Mouse (Mus musculus) heart, embryonic 13.5 days (tissue): ENCODE measurements around the gene Dclk1. TPM values are rescaled to one million over a fixed set of nuclear protein-coding genes. Genes with fewer than 3 reads are reported as not detected.

ENCODE experiments used
- ATAC-seq: fragments of 200-750 bp; cut with Nextera tagmentation; 2 replicates; pipeline ENCODE4 v1.8.0; 2017; ENCODE audit warnings: moderate TSS enrichment; ENCODE audit not compliant: insufficient number of reproducible peaks, low FRiP score, low TSS enrichment; ENCODE audit errors: extremely low read depth
- H3K27ac ChIP-seq: fragments of 300-500 bp; sonication (generic); replicated peaks from 2 replicates; pipeline ENCODE4 v1.5.1; 2015; ENCODE audit warnings: moderate library complexity, mild to moderate bottlenecking, inconsistent platforms
- H3K27me3 ChIP-seq: fragments of 300-500 bp; sonication (generic); replicated peaks from 2 replicates; pipeline ENCODE4 v1.6.1; 2015; ENCODE audit warnings: mild to moderate bottlenecking, inconsistent platforms
- H3K36me3 ChIP-seq: fragments of 300-500 bp; sonication (generic); 2 replicates; pipeline ENCODE4 v1.6.1; 2015; ENCODE audit warnings: mild to moderate bottlenecking, inconsistent platforms
- H3K4me1 ChIP-seq: fragments of 300-500 bp; sonication (generic); 2 replicates; pipeline ENCODE4 v1.6.1; 2015; ENCODE audit warnings: inconsistent platforms
- H3K4me2 ChIP-seq: fragments of 300-500 bp; sonication (generic); 2 replicates; pipeline ENCODE4 v1.6.1; 2015; ENCODE audit warnings: inconsistent platforms, mild to moderate bottlenecking, moderate library complexity
- H3K4me3 ChIP-seq: fragments of 300-500 bp; sonication (generic); 2 replicates; pipeline ENCODE4 v1.5.1; 2015; ENCODE audit warnings: moderate library complexity, mild to moderate bottlenecking, inconsistent platforms
- H3K9ac ChIP-seq: fragments of 300-500 bp; sonication (generic); 2 replicates; pipeline ENCODE4 v1.6.1; 2015; ENCODE audit warnings: inconsistent platforms, mild to moderate bottlenecking, moderate library complexity
- H3K9me3 ChIP-seq: fragments of 300-500 bp; sonication (generic); 2 replicates; pipeline ENCODE4 v1.6.1; 2016; ENCODE audit warnings: inconsistent platforms
- WGBS: fragments of 180-500 bp; shearing (Covaris S2); methylation state at CpG from one replicate; pipeline ENCODE4 v1.1.7; 2015; ENCODE audit warnings: mixed read lengths; 5-methylcytosine and 5-hydroxymethylcytosine counted together
- polyA plus RNA-seq: library from polyadenylated mRNA; unstranded; fragments of >200 nt; fragmentation: Nextera tagmentation; extraction: Ambion mirVana; gene quantifications from 2 replicates; pipeline ENCODE4 v1.2.1, GENCODE M21; 2015

Gene Dclk1
- polyA plus RNA-seq, 1 experiment from 2014 or later = 8.2 TPM

DNA sequence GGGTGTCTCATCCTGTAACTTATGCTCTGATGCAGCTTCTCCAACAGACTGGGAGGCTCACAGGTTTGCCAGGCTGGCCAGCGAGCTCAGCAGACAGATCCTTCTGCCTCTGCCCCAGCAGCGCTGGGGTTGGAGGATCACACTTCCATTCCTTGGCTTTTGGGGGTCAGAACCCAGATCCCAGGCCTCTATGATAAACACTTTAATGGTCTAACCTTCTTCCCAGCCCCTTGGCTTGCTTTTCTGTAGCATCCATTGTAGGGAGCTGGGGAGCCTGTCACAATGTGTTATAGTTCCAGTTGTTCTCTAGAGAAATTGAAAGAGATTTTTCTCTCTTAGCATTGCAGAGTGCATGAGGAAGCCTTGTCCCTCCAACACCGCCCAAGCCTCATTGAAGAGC, 328.9 kb downstream of the Dclk1 start:
- H3K9me3 ChIP-seq = 0 out of 2 replicates have a peak, but pooled peaks cover 5% of the 10 kb centered on the region
- ATAC-seq = no peak
- WGBS = 73% methylated on average over 3 of the region's 3 CpGs
- H3K4me2 ChIP-seq = no peak overlapping the region
- H3K9ac ChIP-seq = no peak overlapping the region
- H3K27ac ChIP-seq = no peak overlapping the region
- no peaks in the 10 kb centered on the region for H3K27me3 ChIP-seq
- no peaks in the 10 kb centered on the region for H3K4me1 ChIP-seq
- no peak overlapping the region for H3K4me3 ChIP-seq
- no peaks in the 10 kb centered on the region for H3K36me3 ChIP-seq

DNA sequence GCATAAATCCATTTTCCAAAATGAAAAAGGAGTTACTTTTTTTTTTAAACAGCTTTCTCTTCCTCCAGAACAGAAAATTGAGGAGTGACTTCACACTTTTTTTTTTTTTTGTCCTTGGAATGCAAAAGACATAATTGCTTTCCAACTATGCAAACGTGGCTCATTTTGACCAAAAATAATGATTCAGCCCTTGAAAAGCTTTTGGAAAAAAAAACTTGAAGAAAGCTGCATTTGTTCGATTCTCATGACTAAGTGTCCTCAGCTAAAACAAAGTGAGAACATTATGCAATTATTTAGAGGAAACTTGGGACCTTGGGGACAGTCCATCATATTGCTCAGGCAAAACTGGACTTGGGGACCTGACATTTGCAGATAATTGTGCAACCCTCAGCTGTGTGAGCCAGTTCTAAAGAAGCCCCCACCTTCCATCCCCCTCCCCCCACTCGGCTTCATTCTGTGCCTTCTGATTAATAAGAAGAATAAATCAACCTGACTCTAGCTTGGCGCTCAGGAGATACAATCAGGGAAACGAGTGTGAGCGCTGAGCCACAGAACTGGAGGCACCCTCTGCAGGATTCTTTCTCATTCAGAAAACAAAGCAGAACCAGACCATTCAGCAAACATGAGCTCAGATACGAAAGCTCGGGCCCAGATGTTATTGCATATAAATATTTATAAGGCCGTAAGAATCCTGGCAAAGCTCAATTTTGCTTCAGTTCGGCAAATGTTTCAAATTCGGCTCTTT, 329.6 kb downstream of the Dclk1 start:
- Histone ChIP-seq H3K27me3 (no peaks in the 10 kb centered on the region), H3K4me1 (no peaks in the 10 kb centered on the region), H3K9me3 (0 out of 2 replicates have a peak, but pooled peaks cover 5% of the 10 kb centered on the region), H3K4me3 (no peak overlapping the region), H3K9ac (no peak overlapping the region), H3K4me2 (no peak overlapping the region), H3K36me3 (no peaks in the 10 kb centered on the region), H3K27ac (no peak overlapping the region)
- no peak for ATAC-seq
- 64% methylated on average over 11 of the region's 11 CpGs for WGBS

DNA sequence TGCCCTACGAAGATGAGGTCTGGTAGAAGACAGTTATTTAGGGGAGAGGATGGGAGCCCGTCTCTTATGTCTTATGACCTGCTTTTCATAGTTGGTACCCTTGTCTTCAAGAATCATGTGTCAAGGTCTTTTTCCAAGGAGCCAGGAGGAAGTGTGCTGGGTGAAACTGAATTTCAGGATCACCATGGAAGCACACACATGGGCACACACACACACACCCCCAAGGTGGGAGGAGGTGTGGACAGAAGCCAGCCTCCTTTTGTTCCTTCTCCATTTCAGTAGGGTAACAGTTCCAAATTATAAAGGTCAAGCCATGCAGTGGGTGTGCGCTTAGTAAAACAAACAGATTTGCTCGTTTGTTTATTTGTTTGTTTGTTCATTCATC, 330.1 kb downstream of the Dclk1 start:
- Histone ChIP-seq H3K4me3 (no peak overlapping the region), H3K4me2 (no peak overlapping the region), H3K27ac (no peak overlapping the region), H3K9ac (no peak overlapping the region), H3K27me3 (no peaks in the 10 kb centered on the region), H3K9me3 (0 out of 2 replicates have a peak, but pooled peaks cover 3% of the 10 kb centered on the region), H3K36me3 (no peaks in the 10 kb centered on the region), H3K4me1 (no peaks in the 10 kb centered on the region)
- no peak for ATAC-seq
- 78% methylated on average over 4 of the region's 4 CpGs for WGBS

DNA sequence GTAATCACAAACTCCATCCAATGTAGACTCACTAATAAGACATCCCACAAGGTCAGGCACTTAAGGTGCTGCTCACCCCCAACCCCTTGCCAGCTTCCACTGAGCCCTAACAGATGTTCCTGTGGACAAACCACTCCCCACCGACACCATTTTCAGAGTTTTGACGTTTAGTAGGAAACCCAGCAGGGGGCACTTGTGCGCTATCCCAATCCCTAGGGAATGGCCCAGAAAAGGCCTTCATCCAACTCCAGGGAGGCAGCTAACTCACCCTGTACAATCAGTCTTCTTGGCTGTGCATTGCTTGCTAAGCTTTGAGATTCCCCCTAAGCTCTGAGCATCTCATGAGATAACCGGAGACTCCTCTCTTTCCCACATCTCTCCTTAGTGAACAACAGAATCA, 331.8 kb downstream of the Dclk1 start:
- no peak overlapping the region for H3K4me2 ChIP-seq
- no peak for ATAC-seq
- H3K27me3 ChIP-seq = no peaks in the 10 kb centered on the region
- WGBS = 48% methylated on average over 4 of the region's 4 CpGs
- H3K9ac ChIP-seq = no peak overlapping the region
- H3K9me3 ChIP-seq = no peaks in the 10 kb centered on the region
- no peak overlapping the region for H3K27ac ChIP-seq
- no peak overlapping the region for H3K4me3 ChIP-seq
- H3K4me1 ChIP-seq = no peaks in the 10 kb centered on the region
- H3K36me3 ChIP-seq = no peaks in the 10 kb centered on the region

DNA sequence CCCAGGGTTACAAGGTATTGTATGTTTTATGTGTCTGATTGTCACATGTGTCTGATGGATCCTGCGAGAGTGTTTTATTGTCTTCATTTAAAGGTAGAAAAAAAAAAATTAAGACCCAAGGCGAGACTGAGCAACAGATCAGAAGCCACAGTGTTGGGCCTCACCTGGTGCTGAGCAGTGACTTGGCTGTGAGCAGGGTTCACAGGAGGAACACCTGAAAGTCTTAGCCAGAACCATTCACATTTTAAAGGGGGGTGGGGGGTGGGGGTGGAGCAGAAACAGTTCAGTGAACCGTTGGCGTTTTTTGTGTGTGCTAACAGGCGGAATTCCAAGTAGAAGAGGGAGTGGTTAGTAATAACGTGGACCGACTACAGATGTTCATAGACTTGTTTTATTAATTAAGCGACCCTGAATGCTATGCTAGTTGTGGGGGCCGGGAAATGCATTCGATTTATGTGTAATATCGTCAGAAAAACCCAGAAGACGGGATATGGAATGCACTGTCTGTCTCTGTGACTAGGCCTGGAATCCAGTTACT, 345.3 kb downstream of the Dclk1 start:
- Histone ChIP-seq H3K27me3 (no peaks in the 10 kb centered on the region), H3K4me1 (peaks cover 10% of the 10 kb centered on the region), H3K9me3 (no peaks in the 10 kb centered on the region), H3K4me2 (no peak overlapping the region), H3K36me3 (no peaks in the 10 kb centered on the region), H3K27ac (no peak overlapping the region), H3K9ac (no peak overlapping the region), H3K4me3 (no peak overlapping the region)
- 54% methylated on average over 12 of the region's 12 CpGs for WGBS
- no peak for ATAC-seq

DNA sequence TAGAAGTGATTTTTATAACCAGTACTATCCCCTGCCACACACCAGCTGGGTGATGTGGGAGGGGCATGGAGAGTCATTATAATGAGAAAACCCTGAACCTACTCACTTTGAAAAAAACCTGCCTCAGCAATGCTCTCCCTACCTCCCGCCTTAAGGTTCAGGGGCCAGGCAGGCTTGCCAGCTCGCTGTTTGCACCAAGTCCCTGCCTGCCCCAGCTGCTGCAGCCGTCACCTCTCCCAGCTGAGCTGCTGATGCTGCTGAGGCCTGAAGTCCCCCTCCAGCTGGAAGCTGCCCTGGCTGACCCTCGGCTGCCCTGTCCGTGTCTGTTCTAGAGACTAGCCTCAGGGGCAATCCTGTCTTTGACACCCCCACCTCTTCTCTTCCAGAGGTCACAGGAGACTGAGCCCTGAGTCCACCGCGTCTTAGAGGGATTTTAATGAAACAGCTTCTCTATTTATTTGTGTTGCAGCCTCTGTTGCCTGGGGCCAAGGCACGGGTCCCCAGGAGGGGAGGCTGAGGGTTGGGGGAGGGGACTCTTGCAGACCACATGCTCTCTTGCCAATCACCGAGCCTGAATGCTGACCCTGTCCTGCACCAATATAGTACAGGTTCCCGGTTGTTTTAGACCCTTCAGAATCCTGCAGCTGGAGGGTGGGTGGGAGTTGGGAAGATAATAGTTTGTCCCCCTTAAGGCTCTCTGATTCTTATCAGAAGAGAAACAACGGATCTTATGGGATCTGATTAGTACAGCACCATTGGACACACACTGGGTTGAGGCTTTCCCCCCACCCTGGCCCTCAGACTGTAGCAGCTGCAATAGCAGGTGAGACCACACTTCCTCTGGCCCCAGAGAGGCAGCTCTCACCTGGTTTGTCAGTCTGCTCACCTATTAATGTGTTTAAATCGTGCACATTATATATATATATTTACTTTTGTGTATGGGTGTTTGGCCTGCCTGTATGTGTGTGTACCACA, 346.1 kb downstream of the Dclk1 start:
- no peak overlapping the region; the same call in 1 of the 2 replicates for H3K9ac ChIP-seq
- ATAC-seq = no peak
- no peaks in the 10 kb centered on the region for H3K27me3 ChIP-seq
- no peak overlapping the region for H3K4me3 ChIP-seq
- 17% methylated on average over 12 of the region's 12 CpGs for WGBS
- H3K4me1 ChIP-seq = peaks cover 10% of the 10 kb centered on the region
- H3K36me3 ChIP-seq = no peaks in the 10 kb centered on the region
- no peak overlapping the region for H3K4me2 ChIP-seq
- H3K9me3 ChIP-seq = no peaks in the 10 kb centered on the region
- no peak overlapping the region for H3K27ac ChIP-seq

Other genes starting within 250 kb of the Dclk1 start
- gene Ccna1, start 186.9 kb upstream of the Dclk1 start, polyA plus RNA-seq = 0.96 and 1.6 TPM in 2 replicates
- gene Spg20, start 130.3 kb upstream of the Dclk1 start, polyA plus RNA-seq = 35.2 and 35.8 TPM in 2 replicates
- 0.07 TPM in 1 of 2 replicates, not detected in the other for gene Ccdc169, start 105.0 kb upstream of the Dclk1 start, polyA plus RNA-seq
- not detected in 2 replicates for gene Sohlh2, start 60.3 kb upstream of the Dclk1 start, polyA plus RNA-seq
- gene Gm21954, start 229.8 kb downstream of the Dclk1 start, polyA plus RNA-seq = not detected in 2 replicates